In the genomic region with DNA sequence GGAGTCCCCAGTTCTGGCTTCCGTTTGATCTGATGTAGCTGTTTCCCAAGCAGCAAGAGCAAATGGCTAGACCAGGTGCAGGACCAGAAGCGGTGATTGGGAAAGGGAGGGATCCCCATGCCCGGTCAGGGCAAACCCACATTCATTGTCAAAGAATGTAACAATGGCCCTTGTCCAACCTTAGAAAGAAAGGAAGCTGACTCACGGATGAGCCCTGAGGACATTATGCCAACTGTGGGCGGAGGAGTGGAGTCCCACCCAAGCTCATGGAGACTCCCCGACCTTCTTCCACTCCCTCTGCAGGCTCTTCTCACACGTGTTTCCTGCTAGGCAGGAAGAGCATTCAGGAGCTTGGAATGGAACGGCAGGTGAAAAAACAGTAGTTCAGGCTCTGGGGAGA, we compare ENCODE assay signal across 11 mouse cellular contexts. TPM values are rescaled to one million over a fixed set of nuclear protein-coding genes. Genes with fewer than 3 reads are reported as not detected.
DNase-seq lines count a peak whose midpoint lies in the region; ATAC-seq and TF ChIP-seq lines count a peak whose summit lies in the region.
"Had no signal": no experiment of that assay in that cellular context is flagged by ENCODE, and none has a peak within 500 bp of the region (broad histone marks: within the 10 kb centered on the region; RNA-seq: fewer than 3 reads in every experiment).

No protein-coding gene starts in this region.

- H3K27ac ChIP-seq in stomach, postnatal 0 days (replicated peaks) = 0 out of 2 replicates have a peak overlapping the region, but pooled peaks have one; percentile 30
- no peak overlapping the region for H3K27ac ChIP-seq in midbrain, embryonic 10.5 days (replicated peaks)
- H3K27ac ChIP-seq: hindbrain, embryonic 15.5 days had no signal

- no peak for TF ChIP-seq EP300 in stomach, postnatal 0 days (optimal IDR thresholded peaks at IDR 0.05)

- DNase-seq in urinary bladder, postnatal 25 days (ENCODE audit: low spot score) = peak; percentile 36
- no peak for DNase-seq in urinary bladder, adult 2 months (ENCODE audit: low spot score)
- peak; percentile 45 for DNase-seq in fat pad, adult 2 months (ENCODE audit: extremely low read depth, low read depth, low spot score)
- peak; percentile 57 for DNase-seq in kidney, postnatal 10 days
- peak; percentile 37 for DNase-seq in stomach, postnatal 0 days (ENCODE audit: low spot score)
- no peak for DNase-seq in cerebellum, adult 8-10 months
- no peak for DNase-seq in embryo, embryonic 10 days (ENCODE audit: low spot score)
- DNase-seq in midbrain, embryonic 10.5 days (ENCODE audit: low spot score) = no peak
- DNase-seq: spleen, adult 18-20 months had no signal

- H3K4me1 ChIP-seq in stomach, postnatal 0 days (replicated peaks; ENCODE audit: control insufficient read depth, insufficient read depth) = peaks cover 3% of the 10 kb centered on the region; the same call in 1 of the 2 replicates
- H3K4me1 ChIP-seq in midbrain, embryonic 10.5 days = peaks cover 7% of the 10 kb centered on the region; the same call in 1 of the 2 replicates
- H3K4me1 ChIP-seq: hindbrain, embryonic 15.5 days had no signal

- H3K27me3 ChIP-seq in stomach, postnatal 0 days (ENCODE audit: control insufficient read depth, insufficient read depth, low read length) = no peaks in the 10 kb centered on the region
- H3K27me3 ChIP-seq in midbrain, embryonic 10.5 days (ENCODE audit: low read depth, poor library complexity, severe bottlenecking) = no peaks in the 10 kb centered on the region
- H3K27me3 ChIP-seq: hindbrain, embryonic 15.5 days had no signal

- H3K4me2 ChIP-seq in stomach, postnatal 0 days (replicated peaks; ENCODE audit: low read depth) = no peak overlapping the region
- H3K4me2 ChIP-seq: hindbrain, embryonic 15.5 days had no signal

- no peak for TF ChIP-seq CTCF in stomach, postnatal 0 days (IDR thresholded peaks at IDR 0.05; ENCODE audit: low read depth)

- WGBS in stomach, postnatal 0 days = 51% methylated on average over 8 of the region's 8 CpGs
- WGBS in midbrain, embryonic 10.5 days = 76% methylated on average over 8 of the region's 8 CpGs

- H3K9me3 ChIP-seq in stomach, postnatal 0 days (ENCODE audit: control insufficient read depth, low read length) = no peaks in the 10 kb centered on the region
- H3K9me3 ChIP-seq in midbrain, embryonic 10.5 days (replicated peaks) = no peaks in the 10 kb centered on the region
- H3K9me3 ChIP-seq: hindbrain, embryonic 15.5 days had no signal

- H3K9ac ChIP-seq in stomach, postnatal 0 days (ENCODE audit: low read length) = no peak overlapping the region
- H3K9ac ChIP-seq: hindbrain, embryonic 15.5 days had no signal

- H3K4me3 ChIP-seq in stomach, postnatal 0 days (ENCODE audit: low read depth, low read length) = no peak overlapping the region
- no peak overlapping the region for H3K4me3 ChIP-seq in midbrain, embryonic 10.5 days
- H3K4me3 ChIP-seq: hindbrain, embryonic 15.5 days had no signal

- 0 out of 2 replicates have a peak, but pooled peaks cover 2% of the 10 kb centered on the region for H3K36me3 ChIP-seq in stomach, postnatal 0 days (ENCODE audit: control insufficient read depth, insufficient read depth, low read length)
- H3K36me3 ChIP-seq in midbrain, embryonic 10.5 days = no peaks in the 10 kb centered on the region
- H3K36me3 ChIP-seq: hindbrain, embryonic 15.5 days had no signal

- peak; percentile 16; the same call in 1 of the 2 replicates for ATAC-seq in stomach, postnatal 0 days (ENCODE audit: low FRiP score, low TSS enrichment)

RNA-seq across cellular contexts. Expression of gene Pigt, which starts 16.1 kb away (rescaled TPM):
- polyA plus RNA-seq in urinary bladder, adult 2 months (2012; rRNA removed) = 55.9 and 71.5 TPM in 2 replicates
- polyA plus RNA-seq in stomach, postnatal 0 days (2015; fragmentation: Nextera tagmentation; extraction: Ambion mirVana) = 53.6 and 54.7 TPM in 2 replicates
- 40.1 and 44.7 TPM in 2 replicates for polyA plus RNA-seq in midbrain, embryonic 10.5 days (2016; fragmentation: Nextera tagmentation; extraction: Ambion mirVana)

RNA-seq across cellular contexts. Expression of gene Dbndd2, which starts 27.5 kb away (rescaled TPM):
- 124 and 133 TPM in 2 replicates for polyA plus RNA-seq in urinary bladder, adult 2 months (2012; rRNA removed)
- 27.3 and 27.8 TPM in 2 replicates for polyA plus RNA-seq in stomach, postnatal 0 days (2015; fragmentation: Nextera tagmentation; extraction: Ambion mirVana)
- 3.0 and 3.2 TPM in 2 replicates for polyA plus RNA-seq in midbrain, embryonic 10.5 days (2016; fragmentation: Nextera tagmentation; extraction: Ambion mirVana)

RNA-seq across cellular contexts. Expression of gene Trp53tg5, which starts 39.9 kb away (rescaled TPM):
- not detected in 2 replicates for polyA plus RNA-seq in urinary bladder, adult 2 months (2012; rRNA removed)
- polyA plus RNA-seq in stomach, postnatal 0 days (2015; fragmentation: Nextera tagmentation; extraction: Ambion mirVana) = not detected in 2 replicates
- polyA plus RNA-seq in midbrain, embryonic 10.5 days (2016; fragmentation: Nextera tagmentation; extraction: Ambion mirVana) = not detected in 2 replicates
- polyA plus RNA-seq: hindbrain, embryonic 15.5 days; liver, embryonic 16.5 days had no signal

RNA-seq across cellular contexts. Expression of gene Wfdc2, which starts 48.8 kb away (rescaled TPM):
- 775 and 802 TPM in 2 replicates for polyA plus RNA-seq in urinary bladder, adult 2 months (2012; rRNA removed)
- polyA plus RNA-seq in stomach, postnatal 0 days (2015; fragmentation: Nextera tagmentation; extraction: Ambion mirVana) = 123 and 147 TPM in 2 replicates
- polyA plus RNA-seq in midbrain, embryonic 10.5 days (2016; fragmentation: Nextera tagmentation; extraction: Ambion mirVana) = 23.1 and 28.3 TPM in 2 replicates

RNA-seq across cellular contexts. Expression of gene Gm20458, which starts 52.6 kb away (rescaled TPM):
- 3.0 and 4.4 TPM in 2 replicates for polyA plus RNA-seq in urinary bladder, adult 2 months (2012; rRNA removed)
- 26.9 and 28.1 TPM in 2 replicates for polyA plus RNA-seq in stomach, postnatal 0 days (2015; fragmentation: Nextera tagmentation; extraction: Ambion mirVana)
- 3.7 and 3.9 TPM in 2 replicates for polyA plus RNA-seq in midbrain, embryonic 10.5 days (2016; fragmentation: Nextera tagmentation; extraction: Ambion mirVana)

Comparison
In these comparisons a context has a peak if more than half of its experiments do, and no peak if none do; other contexts are left out.
1. DNase-seq: peak in urinary bladder, postnatal 25 days (single experiment), fat pad, adult 2 months (single experiment), kidney, postnatal 10 days (single experiment) and stomach, postnatal 0 days (single experiment); none in urinary bladder, adult 2 months (single experiment), cerebellum, adult 8-10 months (single experiment), embryo, embryonic 10 days (single experiment) and midbrain, embryonic 10.5 days (single experiment).